Mouse (Mus musculus) liver, adult 2 months (tissue): ENCODE measurements around the gene Sp9. TPM values are rescaled to one million over a fixed set of nuclear protein-coding genes. Genes with fewer than 3 reads are reported as not detected.

Experiments used
- DNase-seq: peaks from one replicate; pipeline ENCODE4 v3.0.0-alpha.2; 2011; ENCODE audit warnings: low read depth, low spot score; ENCODE audit errors: extremely low read depth
- H3K27ac ChIP-seq: fragments of 200-500 bp; replicated peaks from 2 replicates; pipeline ENCODE4 v1.5.1; 2012; ENCODE audit warnings: low read depth, mild to moderate bottlenecking, control low read depth, inconsistent platforms, low read length; ENCODE audit not compliant: insufficient read depth
- H3K27me3 ChIP-seq: fragments of 200-500 bp; 2 replicates; pipeline ENCODE4 v1.6.1; 2012; ENCODE audit warnings: mild to moderate bottlenecking, moderate library complexity, low read length, inconsistent platforms; ENCODE audit not compliant: control insufficient read depth, insufficient read depth
- H3K36me3 ChIP-seq: fragments of 200-500 bp; 2 replicates; pipeline ENCODE4 v1.6.1; 2012; ENCODE audit warnings: low read length, inconsistent platforms; ENCODE audit not compliant: control insufficient read depth, insufficient read depth
- H3K4me1 ChIP-seq: fragments of 200-500 bp; 2 replicates; pipeline ENCODE4 v1.6.1; 2011; ENCODE audit warnings: low read length; ENCODE audit not compliant: control insufficient read depth, insufficient read depth
- H3K4me3 ChIP-seq: fragments of 200-500 bp; 2 replicates; pipeline ENCODE4 v1.5.1; 2011; ENCODE audit warnings: low read depth, mild to moderate bottlenecking, control low read depth, low read length, moderate library complexity; ENCODE audit not compliant: insufficient read depth
- H3K79me2 ChIP-seq: fragments of 200-500 bp; 2 replicates; pipeline ENCODE4 v1.6.1; 2012; ENCODE audit warnings: inconsistent platforms, mild to moderate bottlenecking, low read length, moderate library complexity; ENCODE audit not compliant: control insufficient read depth, insufficient read depth
- H3K9ac ChIP-seq: fragments of 200-500 bp; 2 replicates; pipeline ENCODE4 v1.6.1; 2012; ENCODE audit warnings: low read depth, mild to moderate bottlenecking, control low read depth, inconsistent platforms, low read length
- CTCF ChIP-seq: fragments of 200-500 bp; IDR thresholded peaks from 2 replicates; pipeline ENCODE4 v1.5.1; 2011; ENCODE audit warnings: low read depth, low read length, control low read depth
- POLR2A ChIP-seq: fragments of 200-500 bp; IDR thresholded peaks from 2 replicates; pipeline ENCODE4 v1.6.1; 2011; ENCODE audit warnings: low read length, control low read depth; ENCODE audit not compliant: insufficient read depth; ENCODE audit errors: extremely low read depth
- WGBS: fragments of 180-500 bp; shearing (Covaris S2); methylation state at CpG from one replicate; pipeline ENCODE4 v1.1.7; 2018; 5-methylcytosine and 5-hydroxymethylcytosine counted together
- polyA plus RNA-seq: library from polyadenylated mRNA; depleted of rRNA; stranded (reverse); fragments of >200 nt; gene quantifications from 2 replicates; pipeline ENCODE4 v1.2.3, GENCODE M21; 2012
- total RNA-seq: library from RNA; depleted of rRNA; stranded (reverse); fragments of >200 nt; gene quantifications from 2 replicates; pipeline ENCODE4 v1.2.3, GENCODE M21; 2014

Sp9 gene
- total and polyA plus RNA-seq, 2 experiments = not detected

DNA sequence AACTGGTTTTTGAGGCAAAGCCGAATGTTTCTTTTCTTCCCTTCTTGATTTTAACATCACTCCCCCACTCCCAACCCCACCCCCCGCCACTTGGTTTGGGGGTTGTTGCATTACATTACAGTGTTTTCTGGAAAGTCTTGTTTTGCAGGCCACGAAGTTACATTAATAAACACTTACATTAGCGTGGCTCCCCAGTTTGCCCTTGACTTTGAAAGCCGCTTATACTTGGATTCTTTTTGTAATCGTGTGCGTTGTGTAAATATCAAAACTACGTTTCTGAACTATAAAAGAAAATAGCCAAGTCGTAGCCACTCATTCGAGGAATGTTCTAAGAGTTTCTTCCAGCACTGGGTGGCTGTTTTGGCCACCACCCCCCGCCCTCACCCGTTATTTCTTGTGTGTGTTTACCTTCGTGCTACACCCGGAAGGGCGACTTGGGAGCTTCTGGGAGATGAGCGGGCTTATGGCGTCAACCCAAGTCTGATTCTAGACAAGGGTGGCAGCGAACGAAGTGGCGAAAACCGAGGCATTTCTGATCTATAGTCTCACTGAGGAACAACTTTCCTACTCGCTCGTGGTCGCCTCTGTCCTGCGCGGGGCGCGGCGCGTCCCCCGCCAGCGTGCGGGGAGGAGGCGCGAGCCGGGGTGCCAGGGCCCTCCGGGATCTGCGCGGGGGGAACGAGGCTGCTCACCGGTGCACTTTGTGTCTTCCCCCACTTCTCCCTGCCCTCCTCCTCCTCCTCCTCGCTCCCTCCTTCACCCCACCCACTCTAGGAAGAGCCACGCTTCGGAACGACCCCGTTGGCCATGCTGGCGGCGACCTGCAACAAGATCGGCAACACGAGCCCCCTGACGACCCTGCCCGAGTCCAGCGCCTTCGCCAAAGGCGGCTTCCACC lies 875 bp downstream of the Sp9 start:
- Histone ChIP-seq H3K27me3 (peaks cover 49% of the 10 kb centered on the region), H3K36me3 (no peaks in the 10 kb centered on the region), H3K27ac (no peak overlapping the region), H3K79me2 (no peaks in the 10 kb centered on the region), H3K9ac (no peak overlapping the region), H3K4me1 (peaks cover 11% of the 10 kb centered on the region), H3K4me3 (peak overlapping the region; percentile 1; the same call in 1 of the 2 replicates)
- WGBS = 3% methylated on average over 55 of the region's 55 CpGs
- no peak for DNase-seq
- TF ChIP-seq POLR2A = no peak
- TF ChIP-seq CTCF = no peak

DNA sequence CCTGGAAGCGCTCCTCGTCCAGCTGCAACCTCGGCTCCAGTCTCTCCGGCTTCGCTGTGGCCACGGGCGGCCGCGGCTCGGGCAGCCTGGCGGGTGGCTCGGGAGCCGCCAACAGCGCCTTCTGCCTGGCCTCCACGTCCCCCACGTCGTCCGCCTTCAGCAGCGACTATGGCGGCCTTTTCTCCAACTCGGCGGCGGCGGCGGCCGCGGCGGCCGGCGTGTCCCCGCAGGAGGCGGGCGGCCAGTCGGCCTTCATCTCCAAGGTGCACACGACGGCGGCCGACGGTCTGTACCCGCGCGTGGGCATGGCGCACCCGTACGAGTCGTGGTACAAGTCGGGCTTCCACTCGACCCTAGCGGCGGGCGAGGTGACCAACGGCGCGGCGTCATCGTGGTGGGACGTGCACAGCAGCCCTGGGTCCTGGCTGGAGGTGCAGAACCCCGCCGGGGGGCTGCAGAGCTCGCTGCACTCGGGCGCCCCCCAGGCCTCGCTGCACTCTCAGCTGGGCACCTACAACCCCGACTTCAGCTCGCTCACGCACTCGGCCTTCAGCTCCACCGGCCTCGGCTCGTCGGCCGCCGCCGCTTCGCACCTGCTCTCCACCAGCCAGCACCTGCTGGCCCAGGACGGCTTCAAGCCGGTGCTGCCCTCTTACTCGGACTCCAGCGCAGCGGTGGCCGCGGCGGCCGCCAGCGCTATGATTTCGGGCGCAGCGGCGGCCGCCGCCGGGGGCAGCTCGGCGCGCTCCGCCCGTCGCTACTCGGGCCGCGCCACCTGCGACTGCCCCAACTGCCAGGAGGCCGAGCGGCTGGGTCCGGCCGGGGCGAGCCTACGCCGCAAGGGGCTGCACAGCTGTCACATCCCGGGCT lies 1.8 kb downstream of the Sp9 start:
- Histone ChIP-seq H3K4me3 (peak overlapping the region; percentile 1; the same call in 1 of the 2 replicates), H3K27me3 (peaks cover 48% of the 10 kb centered on the region), H3K27ac (no peak overlapping the region), H3K4me1 (peaks cover 11% of the 10 kb centered on the region), H3K9ac (no peak overlapping the region), H3K79me2 (no peaks in the 10 kb centered on the region), H3K36me3 (no peaks in the 10 kb centered on the region)
- TF ChIP-seq POLR2A (no peak), CTCF (no peak)
- no peak for DNase-seq
- WGBS = 2% methylated on average over 110 of the region's 110 CpGs

DNA sequence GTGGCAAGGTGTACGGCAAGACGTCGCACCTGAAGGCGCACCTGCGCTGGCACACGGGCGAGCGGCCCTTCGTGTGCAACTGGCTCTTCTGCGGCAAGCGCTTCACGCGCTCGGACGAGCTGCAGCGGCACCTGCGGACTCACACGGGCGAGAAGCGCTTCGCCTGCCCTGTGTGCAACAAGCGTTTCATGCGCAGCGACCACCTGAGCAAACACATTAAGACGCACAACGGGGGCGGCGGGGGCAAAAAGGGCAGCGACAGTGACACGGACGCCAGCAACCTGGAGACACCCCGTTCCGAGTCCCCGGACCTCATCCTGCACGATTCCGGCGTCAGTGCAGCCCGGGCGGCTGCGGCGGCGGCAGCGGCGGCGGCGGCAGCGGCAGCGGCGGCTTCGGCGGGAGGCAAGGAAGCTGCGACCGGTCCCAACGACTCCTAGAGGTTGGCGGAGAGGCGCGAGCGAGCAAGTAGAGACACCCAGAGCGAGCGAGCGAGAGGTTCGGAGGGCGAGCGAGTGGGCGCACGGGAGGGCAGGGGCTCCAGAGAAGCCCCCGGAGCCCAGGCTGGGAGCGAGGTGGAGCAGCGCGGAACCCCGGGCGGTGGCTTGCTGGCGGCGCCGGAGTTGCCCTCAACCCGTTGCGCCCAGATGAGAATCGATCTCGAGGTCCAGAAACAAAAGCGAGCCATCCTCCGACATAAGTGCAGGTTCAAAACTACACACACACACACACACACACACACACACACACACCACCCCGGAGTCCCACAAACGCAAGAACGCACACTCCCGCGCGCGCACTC lies 2.6 kb downstream of the Sp9 start:
- Histone ChIP-seq H3K27me3 (peaks cover 55% of the 10 kb centered on the region), H3K4me3 (peak overlapping the region; percentile 13; the same call in 1 of the 2 replicates), H3K9ac (no peak overlapping the region), H3K27ac (no peak overlapping the region), H3K4me1 (peaks cover 13% of the 10 kb centered on the region), H3K79me2 (no peaks in the 10 kb centered on the region), H3K36me3 (no peaks in the 10 kb centered on the region)
- 2% methylated on average over 86 of the region's 88 CpGs for WGBS
- DNase-seq = no peak
- TF ChIP-seq POLR2A (no peak), CTCF (no peak)

DNA sequence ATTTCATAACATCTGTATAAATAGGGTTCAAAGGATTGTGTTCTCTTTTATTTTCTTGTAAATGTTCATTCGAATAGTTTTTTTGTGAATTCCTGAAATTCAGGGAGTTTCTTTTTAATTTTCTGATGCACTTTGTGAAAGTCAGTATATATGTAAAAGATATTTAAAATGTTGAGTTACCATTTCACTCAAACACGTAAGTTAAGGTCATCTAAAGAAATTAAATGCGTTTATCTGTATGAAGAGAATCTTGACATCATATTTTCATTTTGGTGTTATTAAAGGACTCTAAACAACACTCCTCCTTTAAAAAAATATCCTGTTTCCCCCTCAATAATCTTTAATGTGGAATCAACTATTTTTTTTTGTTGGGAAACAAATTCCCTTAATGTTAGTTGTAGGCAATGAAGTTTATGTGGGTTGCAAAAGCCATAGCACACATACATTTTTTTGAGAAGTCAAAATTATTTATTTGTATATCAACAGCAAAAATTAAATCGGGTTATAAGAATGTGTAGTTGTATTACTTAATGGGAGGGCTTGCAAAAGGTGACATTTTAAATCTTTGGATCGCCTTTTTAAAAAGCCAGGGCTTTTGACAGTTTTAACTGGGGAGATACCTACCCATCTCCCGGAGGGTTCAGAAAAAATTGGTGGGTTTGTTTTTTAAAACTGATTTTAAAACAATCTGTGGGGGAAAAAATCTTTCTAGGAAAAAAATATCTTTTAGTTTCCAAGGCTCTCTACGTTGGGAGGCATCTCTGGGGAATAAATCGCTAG lies 3.7 kb downstream of the Sp9 start:
- no peaks in the 10 kb centered on the region for H3K36me3 ChIP-seq
- peaks cover 13% of the 10 kb centered on the region for H3K4me1 ChIP-seq
- no peak for DNase-seq
- no peak overlapping the region for H3K27ac ChIP-seq
- H3K27me3 ChIP-seq = peaks cover 59% of the 10 kb centered on the region
- H3K9ac ChIP-seq = no peak overlapping the region
- no peak overlapping the region for H3K4me3 ChIP-seq
- TF ChIP-seq CTCF = no peak
- no peak for TF ChIP-seq POLR2A
- H3K79me2 ChIP-seq = no peaks in the 10 kb centered on the region
- WGBS = 16% methylated on average over 8 of the region's 8 CpGs

DNA sequence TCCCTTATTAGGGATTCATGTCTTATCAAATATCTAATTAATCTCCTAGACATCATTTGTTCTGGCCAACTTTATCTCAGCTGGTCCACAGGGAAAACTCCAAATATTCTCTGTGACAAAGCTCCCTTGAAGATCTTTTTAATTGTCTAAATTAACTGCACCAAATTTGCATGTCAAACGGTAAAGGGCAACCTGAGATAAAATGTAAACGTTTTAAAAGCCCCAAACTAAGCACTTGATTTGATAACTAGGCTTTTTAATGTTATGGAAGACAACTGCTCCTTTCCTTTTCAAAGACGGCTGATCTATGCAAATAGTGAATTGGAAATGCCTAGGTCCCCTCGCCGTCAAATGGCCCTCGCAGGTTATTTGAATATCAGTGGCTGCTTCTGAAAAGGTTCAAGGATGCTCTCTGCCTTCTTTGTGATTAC lies 4.4 kb downstream of the Sp9 start:
- no peak overlapping the region for H3K4me3 ChIP-seq
- H3K4me1 ChIP-seq = peaks cover 13% of the 10 kb centered on the region
- no peaks in the 10 kb centered on the region for H3K79me2 ChIP-seq
- H3K36me3 ChIP-seq = no peaks in the 10 kb centered on the region
- peaks cover 60% of the 10 kb centered on the region for H3K27me3 ChIP-seq
- WGBS = 3% methylated on average over 6 of the region's 6 CpGs
- no peak overlapping the region for H3K9ac ChIP-seq
- DNase-seq = no peak
- no peak overlapping the region for H3K27ac ChIP-seq
- no peak for TF ChIP-seq POLR2A
- no peak for TF ChIP-seq CTCF
